Mouse (Mus musculus) liver, embryonic 11.5 days (tissue): Measurements from ENCODE around the gene Stx8. TPM values are rescaled to one million over a fixed set of nuclear protein-coding genes. Genes with fewer than 3 reads are reported as not detected.

ENCODE experiments used
- ATAC-seq: fragments of 200-750 bp; cut with Nextera tagmentation; replicated peaks from 2 replicates; pipeline ENCODE4 v1.8.0; 2017; ENCODE audit warnings: moderate number of reproducible peaks, mild to moderate bottlenecking, moderate TSS enrichment, moderate library complexity; ENCODE audit not compliant: low FRiP score
- DNase-seq: peaks from one replicate; pipeline ENCODE4 v3.0.0-alpha.2; 2017; ENCODE audit warnings: low spot score
- H3K27ac ChIP-seq: fragments of 300-500 bp; sonication (generic); 2 replicates; pipeline ENCODE4 v1.5.1; 2014; ENCODE audit warnings: mild to moderate bottlenecking, low read depth, low read length, control low read depth
- H3K27me3 ChIP-seq: fragments of 300-500 bp; sonication (generic); replicated peaks from 2 replicates; pipeline ENCODE4 v1.6.1; 2014; ENCODE audit warnings: low read length, mixed read lengths; ENCODE audit not compliant: control insufficient read depth, insufficient read depth
- H3K36me3 ChIP-seq: fragments of 300-500 bp; sonication (generic); 2 replicates; pipeline ENCODE4 v1.6.1; 2014; ENCODE audit warnings: mild to moderate bottlenecking, low read length, moderate library complexity, mixed read lengths; ENCODE audit not compliant: control insufficient read depth, insufficient read depth
- H3K4me1 ChIP-seq: fragments of 300-500 bp; sonication (generic); replicated peaks from 2 replicates; pipeline ENCODE4 v1.6.1; 2014; ENCODE audit warnings: low read length, mixed read lengths; ENCODE audit not compliant: control insufficient read depth, insufficient read depth
- H3K4me2 ChIP-seq: fragments of 300-500 bp; sonication (generic); 2 replicates; pipeline ENCODE4 v1.6.1; 2014; ENCODE audit warnings: mild to moderate bottlenecking, control low read depth, moderate library complexity
- H3K4me3 ChIP-seq: fragments of 300-500 bp; sonication (generic); 2 replicates; pipeline ENCODE4 v1.5.1; 2014; ENCODE audit warnings: low read depth, low read length, control low read depth
- H3K9ac ChIP-seq: fragments of 300-500 bp; sonication (generic); 2 replicates; pipeline ENCODE4 v1.6.1; 2014; ENCODE audit warnings: low read depth, low read length, control low read depth
- H3K9me3 ChIP-seq: fragments of 300-500 bp; sonication (generic); 2 replicates; pipeline ENCODE4 v1.6.1; 2016; ENCODE audit warnings: low read length, inconsistent platforms, mixed read lengths; ENCODE audit not compliant: control insufficient read depth
- WGBS: fragments of 180-500 bp; shearing (Covaris S2); extraction: QIAGEN DNeasy Blood & Tissue Kit; methylation state at CpG from one replicate; pipeline ENCODE4 v1.1.7; 2014; 5-methylcytosine and 5-hydroxymethylcytosine counted together
- polyA plus RNA-seq: library from polyadenylated mRNA; unstranded; fragments of >200 nt; fragmentation: Nextera tagmentation; extraction: Ambion mirVana; gene quantifications from 2 replicates; pipeline ENCODE4 v1.2.1, GENCODE M21; 2014

The Stx8 gene
- polyA plus RNA-seq, 1 experiment from 2014 or later, result 45.8 TPM

DNA sequence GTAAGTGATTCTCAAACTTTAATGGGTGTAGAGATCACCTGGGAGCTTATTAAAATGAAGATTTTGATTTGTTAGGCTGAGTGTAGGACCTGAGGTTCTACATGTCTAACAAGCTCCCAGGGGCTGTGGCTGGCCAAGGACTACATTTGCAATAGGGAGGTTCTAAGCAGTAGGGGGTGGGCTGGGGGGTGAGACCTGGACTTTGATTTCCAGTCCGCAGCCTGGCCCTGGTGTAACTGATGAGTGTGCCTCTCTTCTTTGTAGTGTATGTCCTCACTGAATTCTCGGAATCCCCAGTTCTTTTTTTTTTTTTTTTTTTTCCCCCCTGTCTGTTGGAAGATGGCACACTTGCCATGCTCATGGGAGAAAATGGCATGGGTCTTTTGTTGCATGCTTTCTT lies 109.3 kb downstream of the Stx8 start:
- H3K4me3 ChIP-seq, result no peak overlapping the region
- H3K36me3 ChIP-seq, result no peaks in the 10 kb centered on the region
- no peaks in the 10 kb centered on the region for H3K27me3 ChIP-seq
- no peaks in the 10 kb centered on the region for H3K4me1 ChIP-seq
- WGBS, result 81% methylated on average over 2 of the region's 2 CpGs
- H3K27ac ChIP-seq, result no peak overlapping the region
- no peak for ATAC-seq
- no peak for DNase-seq
- H3K9me3 ChIP-seq, result no peaks in the 10 kb centered on the region
- no peak overlapping the region for H3K9ac ChIP-seq
- H3K4me2 ChIP-seq, result no peak overlapping the region

GRCm38 (mm10) chr11:68079756-68080155 lies 113.8 kb downstream of the Stx8 start:
- H3K4me3 ChIP-seq, result no peak overlapping the region
- no peaks in the 10 kb centered on the region for H3K9me3 ChIP-seq
- no peak overlapping the region for H3K4me2 ChIP-seq
- H3K27me3 ChIP-seq, result no peaks in the 10 kb centered on the region
- H3K27ac ChIP-seq, result no peak overlapping the region
- WGBS, result 87% methylated on average over 2 of the region's 2 CpGs
- ATAC-seq, result no peak
- H3K4me1 ChIP-seq, result no peaks in the 10 kb centered on the region
- H3K9ac ChIP-seq, result no peak overlapping the region
- H3K36me3 ChIP-seq, result no peaks in the 10 kb centered on the region
- no peak for DNase-seq

GRCm38 (mm10) chr11:68080999-68081398 lies 115.0 kb downstream of the Stx8 start:
- Histone ChIP-seq H3K27ac (no peak overlapping the region), H3K9ac (no peak overlapping the region), H3K27me3 (no peaks in the 10 kb centered on the region), H3K4me1 (no peaks in the 10 kb centered on the region), H3K36me3 (no peaks in the 10 kb centered on the region), H3K9me3 (no peaks in the 10 kb centered on the region), H3K4me3 (no peak overlapping the region), H3K4me2 (no peak overlapping the region)
- no peak for ATAC-seq
- DNase-seq, result no peak
- WGBS, result 81% methylated on average over 2 of the region's 2 CpGs

GRCm38 (mm10) chr11:68082756-68083155 lies 116.8 kb downstream of the Stx8 start:
- WGBS, result 86% methylated on average over 12 of the region's 12 CpGs
- Histone ChIP-seq H3K4me2 (no peak overlapping the region), H3K4me1 (no peaks in the 10 kb centered on the region), H3K9ac (no peak overlapping the region), H3K27me3 (no peaks in the 10 kb centered on the region), H3K36me3 (no peaks in the 10 kb centered on the region), H3K4me3 (no peak overlapping the region), H3K9me3 (no peaks in the 10 kb centered on the region), H3K27ac (no peak overlapping the region)
- ATAC-seq, result no peak
- DNase-seq, result no peak

DNA sequence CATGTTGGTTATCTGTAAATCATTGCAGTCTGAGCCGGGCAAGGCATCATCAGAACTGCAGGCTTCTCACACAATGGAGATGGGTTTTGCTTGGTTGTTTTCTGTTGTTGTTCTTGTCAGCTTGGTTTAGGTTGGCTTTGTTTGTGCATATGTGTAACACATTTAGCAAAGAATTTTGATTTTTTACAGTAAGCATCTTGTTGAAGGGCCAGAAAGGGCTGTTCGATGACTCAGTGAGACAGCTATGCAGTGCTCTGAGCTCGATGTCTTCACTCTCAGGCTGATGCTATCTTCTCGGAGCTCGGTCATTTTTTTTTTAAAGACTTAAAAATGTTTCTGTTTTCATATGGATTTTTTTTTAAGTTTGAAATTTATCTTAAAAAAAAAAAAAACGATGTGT lies 117.6 kb downstream of the Stx8 start:
- no peak overlapping the region for H3K9ac ChIP-seq
- H3K27me3 ChIP-seq, result no peaks in the 10 kb centered on the region
- no peak for DNase-seq
- H3K4me3 ChIP-seq, result no peak overlapping the region
- ATAC-seq, result no peak
- H3K36me3 ChIP-seq, result no peaks in the 10 kb centered on the region
- no peak overlapping the region for H3K27ac ChIP-seq
- H3K9me3 ChIP-seq, result no peaks in the 10 kb centered on the region
- WGBS, result 78% methylated on average over 6 of the region's 6 CpGs
- H3K4me1 ChIP-seq, result no peaks in the 10 kb centered on the region
- H3K4me2 ChIP-seq, result no peak overlapping the region

GRCm38 (mm10) chr11:68086221-68086620 lies 120.2 kb downstream of the Stx8 start:
- Histone ChIP-seq H3K4me2 (no peak overlapping the region), H3K9me3 (no peaks in the 10 kb centered on the region), H3K4me3 (no peak overlapping the region), H3K36me3 (no peaks in the 10 kb centered on the region), H3K9ac (no peak overlapping the region), H3K27ac (no peak overlapping the region), H3K27me3 (no peaks in the 10 kb centered on the region), H3K4me1 (no peaks in the 10 kb centered on the region)
- DNase-seq, result no peak
- no peak for ATAC-seq
- WGBS, result 83% methylated on average over 9 of the region's 9 CpGs

DNA sequence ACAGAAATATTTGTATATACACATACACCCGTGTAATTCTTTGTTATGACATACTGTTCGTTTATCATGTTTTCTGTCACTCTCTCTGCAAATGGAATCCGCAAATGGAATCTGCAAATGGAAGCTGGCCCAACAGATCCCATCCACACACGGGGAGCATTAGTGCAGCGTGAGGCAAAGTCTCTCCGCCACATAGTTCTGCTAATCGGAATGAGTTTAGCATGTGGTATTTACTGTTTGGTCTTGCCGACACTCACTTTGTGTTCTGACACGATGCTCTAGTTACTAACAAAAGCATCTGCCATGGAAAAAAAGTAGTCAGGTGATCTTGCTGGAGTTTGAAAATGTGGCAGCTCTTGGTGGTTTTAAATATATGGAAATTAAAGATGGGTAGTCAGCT lies 123.4 kb downstream of the Stx8 start:
- no peaks in the 10 kb centered on the region for H3K4me1 ChIP-seq
- no peak for DNase-seq
- H3K36me3 ChIP-seq, result no peaks in the 10 kb centered on the region
- WGBS, result 75% methylated on average over 9 of the region's 9 CpGs
- no peak overlapping the region for H3K9ac ChIP-seq
- no peak for ATAC-seq
- no peaks in the 10 kb centered on the region for H3K9me3 ChIP-seq
- no peak overlapping the region for H3K27ac ChIP-seq
- no peaks in the 10 kb centered on the region for H3K27me3 ChIP-seq
- no peak overlapping the region for H3K4me3 ChIP-seq
- no peak overlapping the region for H3K4me2 ChIP-seq

DNA sequence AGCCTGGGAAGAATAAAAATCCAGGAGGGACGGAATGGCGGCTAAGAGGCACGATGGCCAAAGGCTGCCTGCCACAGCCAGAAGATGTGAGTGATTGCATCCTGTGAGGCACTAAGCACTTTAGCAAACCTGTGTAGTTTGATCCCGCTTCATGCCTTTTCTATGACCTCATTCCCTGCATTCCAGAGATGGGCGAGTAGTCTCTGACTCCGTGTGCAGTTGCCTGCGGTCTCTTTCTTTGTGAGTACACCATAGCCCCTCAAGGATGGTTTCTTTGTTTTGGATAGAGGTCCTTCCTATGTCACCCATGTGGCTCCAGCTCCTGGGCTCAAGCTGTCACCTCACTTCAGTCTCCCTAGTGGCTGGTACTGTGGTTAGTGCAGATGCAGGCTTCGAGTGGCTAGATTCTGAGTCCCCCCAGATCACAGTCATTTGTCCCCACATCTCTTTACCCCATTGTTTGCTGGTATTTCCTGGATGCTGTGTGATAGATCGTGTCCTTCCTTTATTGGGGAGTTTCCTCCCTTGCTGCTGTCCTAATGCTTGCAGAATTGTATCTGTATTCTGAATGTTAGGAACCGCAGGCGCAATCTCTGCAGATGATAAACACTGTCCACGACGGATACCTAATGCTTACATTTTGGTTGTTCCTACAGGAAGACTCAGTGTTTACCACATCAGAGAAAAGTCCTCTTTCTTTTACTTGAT lies 124.0 kb downstream of the Stx8 start:
- H3K4me1 ChIP-seq, result no peaks in the 10 kb centered on the region
- ATAC-seq (no peak), DNase-seq (no peak)
- WGBS, result 43% methylated on average over 13 of the region's 13 CpGs
- no peak overlapping the region for H3K4me3 ChIP-seq
- H3K9me3 ChIP-seq, result no peaks in the 10 kb centered on the region
- no peaks in the 10 kb centered on the region for H3K27me3 ChIP-seq
- no peak overlapping the region for H3K27ac ChIP-seq
- H3K4me2 ChIP-seq, result no peak overlapping the region
- H3K36me3 ChIP-seq, result no peaks in the 10 kb centered on the region
- no peak overlapping the region for H3K9ac ChIP-seq

- Histone ChIP-seq H3K4me1 (no peaks in the 10 kb centered on the region), H3K36me3 (no peaks in the 10 kb centered on the region), H3K27ac (no peak overlapping the region), H3K9me3 (no peaks in the 10 kb centered on the region), H3K27me3 (no peaks in the 10 kb centered on the region), H3K4me3 (no peak overlapping the region), H3K4me2 (no peak overlapping the region), H3K9ac (no peak overlapping the region)
- ATAC-seq (no peak), DNase-seq (no peak)
- WGBS, result 61% methylated on average over 3 of the region's 3 CpGs
Observed at GRCm38 (mm10) chr11:68091975-68092759, 126.2 kb downstream of the Stx8 start.
